Mouse (Mus musculus): ENCODE measurements around the gene Pou2f3.

DNA sequence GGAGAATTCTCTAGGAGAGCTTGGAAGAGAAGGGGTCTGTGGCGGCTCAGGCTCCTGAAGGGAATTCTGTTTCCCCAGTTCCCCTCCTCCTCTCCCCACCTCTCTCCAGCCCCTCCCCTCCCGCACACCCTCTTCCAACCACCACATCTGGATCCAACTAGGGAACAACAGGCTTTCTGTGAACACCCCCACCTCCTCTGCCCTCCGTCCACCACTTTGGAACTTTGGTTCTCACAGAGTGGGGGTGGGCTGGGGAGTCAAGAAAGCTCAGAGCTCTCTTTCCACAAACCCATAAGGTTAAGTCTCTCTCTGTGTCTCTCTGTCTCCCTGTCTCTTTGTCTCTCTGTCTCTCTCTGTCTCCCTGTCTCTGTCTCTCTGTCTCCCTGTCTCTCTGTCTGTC is 42.6 kb upstream of the Pou2f3 start:
- TF ChIP-seq RAD21 (IDR thresholded peaks at IDR 0.05; ENCODE audit: low read depth, low read length), result no peak
- TF ChIP-seq TBP (IDR thresholded peaks at IDR 0.05; ENCODE audit: low read depth, low read length), result no peak
- no peak for TF ChIP-seq CTCF (IDR thresholded peaks at IDR 0.05 in 2 of 3, conservative IDR thresholded peaks at IDR 0.05 in 1 of 3; ENCODE audit: control insufficient read depth in 1 of 3, insufficient read depth in 1 of 3, low read depth in 2 of 3, low read length in 3 of 3, poor library complexity in 1 of 3, severe bottlenecking in 1 of 3)
- no peak for TF ChIP-seq MAFK (IDR thresholded peaks at IDR 0.05; ENCODE audit: borderline replicate concordance, low read depth, low read length)
- no peak for TF ChIP-seq ZNF384 (IDR thresholded peaks at IDR 0.05; ENCODE audit: low read depth, low read length)
- TF ChIP-seq TAL1 (IDR thresholded peaks at IDR 0.05; ENCODE audit: low read length), result no peak
- TF ChIP-seq HCFC1 (IDR thresholded peaks at IDR 0.05; ENCODE audit: low read depth, low read length), result no peak
- TF ChIP-seq MYB (IDR thresholded peaks at IDR 0.05; ENCODE audit: low read depth, low read length), result no peak
- TF ChIP-seq CHD2 (IDR thresholded peaks at IDR 0.05; ENCODE audit: low read length), result no peak
- no peak for TF ChIP-seq MXI1 (IDR thresholded peaks at IDR 0.05; ENCODE audit: low read depth, low read length)
- TF ChIP-seq SMC3 (IDR thresholded peaks at IDR 0.05; ENCODE audit: low read depth, low read length), result no peak
- TF ChIP-seq MAX (IDR thresholded peaks at IDR 0.05; ENCODE audit: low read length), result no peak

Measured in MEL (cell line).